Mouse (Mus musculus) heart, postnatal 0 days (tissue): ENCODE measurements around the gene Kyat3. TPM values are rescaled to one million over a fixed set of nuclear protein-coding genes. Genes with fewer than 3 reads are reported as not detected.

Source experiments
- ATAC-seq: fragments of 200-750 bp; cut with Nextera tagmentation; 2 replicates; pipeline ENCODE4 v1.8.0; 2017; ENCODE audit warnings: low read depth, moderate number of reproducible peaks, moderate library complexity; ENCODE audit not compliant: insufficient read depth
- DNase-seq: peaks from one replicate; pipeline ENCODE4 v3.0.0-alpha.2; 2016; ENCODE audit warnings: low spot score
- H3K27ac ChIP-seq: fragments of 300-500 bp; sonication (generic); 2 replicates; pipeline ENCODE4 v1.5.1; 2014; ENCODE audit warnings: low read depth, mild to moderate bottlenecking
- H3K27me3 ChIP-seq: fragments of 300-500 bp; sonication (generic); 2 replicates; pipeline ENCODE4 v1.6.1; 2014; ENCODE audit warnings: low read length, mixed read lengths; ENCODE audit not compliant: control insufficient read depth, insufficient read depth
- H3K36me3 ChIP-seq: fragments of 300-500 bp; sonication (generic); replicated peaks from 2 replicates; pipeline ENCODE4 v1.6.1; 2014; ENCODE audit warnings: low read length, mixed read lengths; ENCODE audit not compliant: control insufficient read depth, insufficient read depth
- H3K4me1 ChIP-seq: fragments of 300-500 bp; sonication (generic); 2 replicates; pipeline ENCODE4 v1.6.1; 2014; ENCODE audit warnings: antibody characterized with exemption; ENCODE audit not compliant: control insufficient read depth, insufficient read depth
- H3K4me2 ChIP-seq: fragments of 300-500 bp; sonication (generic); 2 replicates; pipeline ENCODE4 v1.6.1; 2014; ENCODE audit warnings: low read depth, mild to moderate bottlenecking, low read length, moderate library complexity
- H3K4me3 ChIP-seq: fragments of 300-500 bp; sonication (generic); 2 replicates; pipeline ENCODE4 v1.5.1; 2014; ENCODE audit warnings: low read depth, low read length
- H3K9ac ChIP-seq: fragments of 300-500 bp; sonication (generic); replicated peaks from 2 replicates; pipeline ENCODE4 v1.6.1; 2014; ENCODE audit warnings: low read depth, low read length, mixed read lengths
- H3K9me3 ChIP-seq: fragments of 300-500 bp; sonication (generic); replicated peaks from 2 replicates; pipeline ENCODE4 v1.6.1; 2016; ENCODE audit warnings: low read length; ENCODE audit not compliant: control insufficient read depth
- CTCF ChIP-seq: IDR thresholded peaks from 2 replicates; pipeline ENCODE4 v1.5.1; 2016; ENCODE audit warnings: antibody characterized with exemption, control low read depth, low read depth
- EP300 ChIP-seq: IDR thresholded peaks from 2 replicates; pipeline ENCODE4 v1.6.1; 2016; ENCODE audit warnings: antibody characterized with exemption, low read depth
- WGBS: fragments of 180-500 bp; shearing (Covaris S2); extraction: QIAGEN DNeasy Blood & Tissue Kit; methylation state at CpG from one replicate; pipeline ENCODE4 v1.1.7; 2014; 5-methylcytosine and 5-hydroxymethylcytosine counted together
- polyA plus RNA-seq: library from polyadenylated mRNA; unstranded; fragments of >200 nt; fragmentation: Nextera tagmentation; extraction: Ambion mirVana; gene quantifications from 2 replicates; pipeline ENCODE4 v1.2.1, GENCODE M21; 2015
- total RNA-seq: library from RNA; depleted of rRNA; stranded (reverse); fragments of >200 nt; gene quantifications from 2 replicates; pipeline ENCODE4 v1.2.3, GENCODE M21; 2014; ENCODE audit warnings: low replicate concordance; rRNA removed

Kyat3 gene
- total and polyA plus RNA-seq, 2 experiments from 2014 or later = 12.8 to 19.5 TPM

DNA sequence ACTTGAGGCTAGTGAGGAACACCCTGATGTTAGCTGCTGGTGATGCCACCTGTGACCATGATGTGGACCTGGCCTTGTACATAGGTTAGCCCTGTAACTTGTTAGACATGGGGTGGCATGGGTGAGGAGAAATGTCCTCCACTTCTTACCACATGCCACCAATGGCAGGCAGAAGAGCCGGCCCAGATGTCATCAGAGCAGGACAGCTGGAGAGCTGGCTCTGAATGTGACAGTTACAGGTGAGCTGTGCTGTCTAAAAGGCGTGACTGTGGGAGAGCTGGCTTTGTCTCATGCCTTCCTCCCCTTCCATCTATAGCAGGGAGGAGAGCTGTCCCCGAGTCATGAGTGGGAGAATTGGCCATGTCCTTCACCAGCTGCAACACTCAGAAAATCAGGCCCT is 94.7 kb downstream of the Kyat3 start:
- Histone ChIP-seq H3K4me2 (no peak overlapping the region), H3K27me3 (no peaks in the 10 kb centered on the region), H3K4me3 (no peak overlapping the region), H3K9ac (no peak overlapping the region), H3K4me1 (no peaks in the 10 kb centered on the region), H3K27ac (no peak overlapping the region), H3K9me3 (no peaks in the 10 kb centered on the region), H3K36me3 (peaks cover 62% of the 10 kb centered on the region)
- 88% methylated on average over 3 of the region's 3 CpGs for WGBS
- ATAC-seq (no peak), DNase-seq (no peak)
- TF ChIP-seq EP300 (no peak), CTCF (no peak)

Other genes starting within 250 kb of the Kyat3 start
- 1.6 and 4.4 TPM in 2 replicates for gene Gbp5, start 207.1 kb upstream of the Kyat3 start, total RNA-seq
- gene Gbp5, start 207.1 kb upstream of the Kyat3 start, polyA plus RNA-seq = 0.33 and 0.44 TPM in 2 replicates
- gene Gbp7, start 170.7 kb upstream of the Kyat3 start, total RNA-seq = 5.4 and 6.0 TPM in 2 replicates
- 5.3 and 5.4 TPM in 2 replicates for gene Gbp7, start 170.7 kb upstream of the Kyat3 start, polyA plus RNA-seq
- gene Gbp3, start 141.0 kb upstream of the Kyat3 start, total RNA-seq = 14.4 and 30.1 TPM in 2 replicates
- 5.3 and 6.0 TPM in 2 replicates for gene Gbp3, start 141.0 kb upstream of the Kyat3 start, polyA plus RNA-seq
- gene Gbp2b, start 106.2 kb upstream of the Kyat3 start, total RNA-seq = not detected in 2 replicates
- gene Gbp2b, start 106.2 kb upstream of the Kyat3 start, polyA plus RNA-seq = not detected in 2 replicates
- 6.6 and 17.2 TPM in 2 replicates for gene Gbp2, start 80.4 kb upstream of the Kyat3 start, total RNA-seq
- gene Gbp2, start 80.4 kb upstream of the Kyat3 start, polyA plus RNA-seq = 3.0 and 3.6 TPM in 2 replicates
- 32.1 and 48.4 TPM in 2 replicates for gene Gtf2b, start 64.0 kb downstream of the Kyat3 start, total RNA-seq
- gene Gtf2b, start 64.0 kb downstream of the Kyat3 start, polyA plus RNA-seq = 58.2 and 63.7 TPM in 2 replicates
- gene Pkn2, start 181.0 kb downstream of the Kyat3 start, total RNA-seq = 40.0 and 56.4 TPM in 2 replicates
- gene Pkn2, start 181.0 kb downstream of the Kyat3 start, polyA plus RNA-seq = 30.8 and 34.3 TPM in 2 replicates